Mouse (Mus musculus): ENCODE results near the gene Arhgap45. TPM values are rescaled to one million over a fixed set of nuclear protein-coding genes. Genes with fewer than 3 reads are reported as not detected.
A peak's percentile ranks its signal among the peaks of the same experiment; 100 is the strongest.

Gene Arhgap45
- polyA plus RNA-seq, 1 experiment from 2014 or later = 11.2 TPM

DNA sequence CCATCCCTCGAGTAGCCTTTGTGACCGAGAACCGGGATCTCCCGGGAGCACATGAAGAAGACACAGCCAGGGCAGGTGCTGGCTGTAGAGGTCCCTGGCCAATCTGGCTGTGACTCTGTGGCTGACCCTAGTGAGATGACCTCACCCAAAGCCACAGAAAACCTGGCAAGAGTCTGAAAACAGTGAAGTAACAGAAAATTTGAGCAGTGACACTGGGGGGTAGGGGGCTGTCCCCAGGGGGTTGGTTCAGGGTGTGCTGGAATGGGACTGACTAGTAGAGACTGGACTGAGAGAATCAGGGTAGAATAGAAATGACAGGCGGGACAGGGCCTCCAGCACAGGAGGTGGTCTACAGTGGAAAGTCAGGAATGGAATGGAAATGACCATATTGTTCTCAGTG, 33.2 kb upstream of the Arhgap45 start:
- Histone ChIP-seq H3K36me3 (ENCODE audit: insufficient read depth) (peaks cover 34% of the 10 kb centered on the region), H3K27ac (ENCODE audit: low read depth) (0 out of 2 replicates have a peak overlapping the region, but pooled peaks have one; percentile 99), H3K4me1 (ENCODE audit: insufficient read depth) (peaks cover 23% of the 10 kb centered on the region), H3K4me3 (ENCODE audit: low read depth, low read length) (peak overlapping the region; percentile 85), H3K27me3 (ENCODE audit: insufficient read depth, low read length) (no peaks in the 10 kb centered on the region), H3K9ac (peak overlapping the region; percentile 89), H3K4me2 (peak overlapping the region; percentile 76), H3K9me3 (ENCODE audit: low read depth, low read length) (no peaks in the 10 kb centered on the region)
- DNase-seq (no peak), ATAC-seq (ENCODE audit: insufficient read depth) (no peak)
- no peak for TF ChIP-seq CTCF (IDR thresholded peaks at IDR 0.05; ENCODE audit: low read depth)
- 65% methylated on average over 5 of the region's 5 CpGs for WGBS

DNA sequence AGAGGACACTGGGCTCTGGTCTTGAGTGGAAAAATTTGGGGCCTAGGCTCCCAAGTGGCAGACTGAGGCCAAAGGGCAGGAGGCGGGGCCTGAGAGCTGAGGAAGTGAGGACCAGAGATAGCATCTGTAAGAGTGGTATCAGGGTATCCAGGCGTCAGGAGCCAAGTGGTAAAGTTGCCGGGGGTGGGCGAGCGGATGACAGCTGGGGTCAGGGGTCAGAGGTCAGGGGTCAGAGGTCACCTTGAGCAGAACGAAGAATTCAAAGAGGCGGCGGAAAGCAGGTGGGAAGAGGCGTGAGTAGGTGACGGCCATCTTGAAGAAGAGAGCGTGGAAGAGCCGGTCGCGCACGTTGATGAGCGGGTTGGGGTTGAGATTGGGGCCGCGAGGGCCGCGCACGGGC, 32.8 kb upstream of the Arhgap45 start:
- Histone ChIP-seq H3K9me3 (ENCODE audit: low read depth, low read length) (no peaks in the 10 kb centered on the region), H3K4me3 (ENCODE audit: low read depth, low read length) (peak overlapping the region; percentile 85), H3K9ac (peak overlapping the region; percentile 89), H3K4me1 (ENCODE audit: insufficient read depth) (peaks cover 23% of the 10 kb centered on the region), H3K27ac (ENCODE audit: low read depth) (peak overlapping the region; percentile 99), H3K27me3 (ENCODE audit: insufficient read depth, low read length) (no peaks in the 10 kb centered on the region), H3K4me2 (peak overlapping the region; percentile 76), H3K36me3 (ENCODE audit: insufficient read depth) (peaks cover 29% of the 10 kb centered on the region)
- DNase-seq (peak; percentile 63), ATAC-seq (ENCODE audit: insufficient read depth) (no peak)
- TF ChIP-seq CTCF (IDR thresholded peaks at IDR 0.05; ENCODE audit: low read depth) = no peak
- WGBS = under 1% methylated on average over 21 of the region's 21 CpGs

DNA sequence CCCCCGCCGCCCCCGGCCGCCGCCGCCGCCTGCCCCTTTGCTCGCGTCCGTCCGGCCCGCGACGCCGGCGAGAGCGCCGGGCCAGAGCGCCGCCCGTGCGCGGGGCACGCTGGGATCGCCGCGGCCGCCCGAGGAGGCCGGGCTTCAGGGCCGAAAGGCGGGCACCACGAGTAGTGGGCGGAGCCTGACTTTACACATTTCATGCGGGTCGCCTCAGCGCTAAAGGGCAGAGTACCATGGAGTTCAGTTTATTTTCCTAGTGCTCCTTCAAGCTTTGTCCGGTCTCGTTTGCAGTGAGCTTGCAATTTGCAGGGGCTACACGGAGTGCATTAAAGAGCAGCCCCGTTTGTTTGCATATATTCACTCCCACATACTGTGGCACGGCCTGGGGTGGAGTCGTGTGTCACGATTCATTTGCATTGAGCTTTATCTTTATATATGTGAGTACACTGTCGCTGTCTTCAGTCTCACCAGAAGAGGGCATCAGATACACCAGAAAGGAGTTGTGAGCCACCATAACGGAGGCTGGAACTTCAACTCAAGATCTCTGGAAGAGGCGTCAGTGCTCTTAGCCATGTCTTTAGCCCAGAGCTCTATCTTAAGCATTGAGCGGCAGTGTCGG, 32.1 kb upstream of the Arhgap45 start, which contains the start of gene Tmem259:
Gene Tmem259 (minus strand): TSS at position 136 of the 622 bp plus-strand sequence.
- Histone ChIP-seq H3K27ac (ENCODE audit: low read depth) (peak within 1 kb of the TSS; percentile 99), H3K27me3 (ENCODE audit: insufficient read depth, low read length) (no peaks in the 10 kb centered on the region), H3K36me3 (ENCODE audit: insufficient read depth) (peaks cover 23% of the 10 kb centered on the region), H3K9me3 (ENCODE audit: low read depth, low read length) (no peaks in the 10 kb centered on the region), H3K9ac (peak within 1 kb of the TSS; percentile 89), H3K4me1 (ENCODE audit: insufficient read depth) (peaks cover 26% of the 10 kb centered on the region), H3K4me3 (ENCODE audit: low read depth, low read length) (peak within 1 kb of the TSS; percentile 85), H3K4me2 (peak within 1 kb of the TSS; percentile 76)
- TF ChIP-seq CTCF (IDR thresholded peaks at IDR 0.05; ENCODE audit: low read depth) = peak; percentile 71
- under 1% methylated on average over 49 of the region's 49 CpGs for WGBS
- DNase-seq = peak; percentile 97
- ATAC-seq (ENCODE audit: insufficient read depth) = peak; percentile 67

DNA sequence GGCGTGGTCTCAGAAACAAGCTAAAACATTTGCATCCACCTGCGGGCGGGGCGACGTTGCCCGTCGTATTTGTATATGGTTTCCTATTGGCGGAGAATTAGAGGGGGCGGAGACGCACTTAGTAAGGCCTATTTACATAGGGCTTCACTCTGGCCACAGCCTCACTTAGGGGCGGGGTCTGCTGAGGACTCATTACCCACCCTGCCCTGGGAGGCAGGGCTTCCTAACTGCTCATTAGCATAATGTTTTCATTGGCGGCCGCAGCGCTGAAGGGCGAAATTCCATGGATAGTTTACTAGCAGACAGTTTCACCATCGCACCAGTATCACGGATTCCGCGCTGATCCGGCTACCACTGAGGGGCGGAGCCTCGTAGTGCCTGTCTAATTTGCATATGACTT, 31.6 kb upstream of the Arhgap45 start:
- Histone ChIP-seq H3K9me3 (ENCODE audit: low read depth, low read length) (no peaks in the 10 kb centered on the region), H3K27ac (ENCODE audit: low read depth) (peak overlapping the region; percentile 99), H3K4me3 (ENCODE audit: low read depth, low read length) (peak overlapping the region; percentile 85), H3K27me3 (ENCODE audit: insufficient read depth, low read length) (no peaks in the 10 kb centered on the region), H3K4me2 (peak overlapping the region; percentile 76), H3K9ac (peak overlapping the region; percentile 65), H3K36me3 (ENCODE audit: insufficient read depth) (peaks cover 19% of the 10 kb centered on the region), H3K4me1 (ENCODE audit: insufficient read depth) (peaks cover 31% of the 10 kb centered on the region)
- WGBS = under 1% methylated on average over 22 of the region's 22 CpGs
- DNase-seq (peak; percentile 99), ATAC-seq (ENCODE audit: insufficient read depth) (peak; percentile 92)
- no peak for TF ChIP-seq CTCF (IDR thresholded peaks at IDR 0.05; ENCODE audit: low read depth)

DNA sequence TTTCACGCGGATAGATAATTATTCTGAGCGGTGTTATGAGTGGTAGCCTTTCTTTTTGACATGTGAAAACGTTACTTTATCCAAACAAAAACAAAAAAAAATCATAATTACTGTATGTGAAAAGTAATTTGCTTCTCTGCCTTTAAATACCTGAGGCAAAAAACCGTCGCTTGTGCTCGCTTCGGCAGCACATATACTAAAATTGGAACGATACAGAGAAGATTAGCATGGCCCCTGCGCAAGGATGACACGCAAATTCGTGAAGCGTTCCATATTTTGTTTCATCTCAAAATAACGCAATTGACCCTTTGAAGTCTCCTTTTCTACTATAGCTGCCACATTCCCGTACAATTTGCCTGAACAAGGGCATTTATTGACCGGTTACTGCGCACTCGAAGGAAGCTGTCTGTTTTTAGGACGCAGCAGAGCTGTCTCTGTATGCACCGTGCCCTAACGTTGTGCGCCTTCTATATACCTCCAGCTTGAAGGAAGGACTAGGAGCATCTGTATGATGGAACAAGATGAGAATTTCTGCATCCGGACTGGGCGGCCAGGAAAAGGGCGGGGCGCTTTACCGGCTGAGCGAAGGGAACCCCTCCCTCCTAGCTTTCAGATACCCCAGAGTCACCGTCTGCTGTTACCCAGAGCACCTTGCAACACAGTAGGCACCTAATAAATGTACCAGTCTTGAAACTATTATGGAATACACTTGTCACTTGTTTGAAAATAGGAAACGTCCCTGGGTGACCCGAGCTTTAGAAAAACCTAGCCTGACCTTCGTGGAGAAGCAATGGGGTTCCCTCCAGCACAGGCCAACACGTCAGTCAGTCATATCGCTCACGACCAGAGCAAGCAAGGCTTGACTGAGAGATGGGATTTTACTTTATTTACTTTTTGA, 30.9 kb upstream of the Arhgap45 start:
- Histone ChIP-seq H3K9me3 (ENCODE audit: low read depth, low read length) (no peaks in the 10 kb centered on the region), H3K4me3 (ENCODE audit: low read depth, low read length) (peak overlapping the region; percentile 85), H3K4me2 (peak overlapping the region; percentile 76), H3K27me3 (ENCODE audit: insufficient read depth, low read length) (no peaks in the 10 kb centered on the region), H3K9ac (peak overlapping the region; percentile 65), H3K36me3 (ENCODE audit: insufficient read depth) (peaks cover 12% of the 10 kb centered on the region; the same call in 1 of the 2 replicates), H3K4me1 (ENCODE audit: insufficient read depth) (peaks cover 32% of the 10 kb centered on the region), H3K27ac (ENCODE audit: low read depth) (peak overlapping the region; percentile 99)
- TF ChIP-seq CTCF (IDR thresholded peaks at IDR 0.05; ENCODE audit: low read depth) = no peak
- DNase-seq = peak; percentile 72
- 3% methylated on average over 35 of the region's 35 CpGs for WGBS
- ATAC-seq (ENCODE audit: insufficient read depth) = no peak

DNA sequence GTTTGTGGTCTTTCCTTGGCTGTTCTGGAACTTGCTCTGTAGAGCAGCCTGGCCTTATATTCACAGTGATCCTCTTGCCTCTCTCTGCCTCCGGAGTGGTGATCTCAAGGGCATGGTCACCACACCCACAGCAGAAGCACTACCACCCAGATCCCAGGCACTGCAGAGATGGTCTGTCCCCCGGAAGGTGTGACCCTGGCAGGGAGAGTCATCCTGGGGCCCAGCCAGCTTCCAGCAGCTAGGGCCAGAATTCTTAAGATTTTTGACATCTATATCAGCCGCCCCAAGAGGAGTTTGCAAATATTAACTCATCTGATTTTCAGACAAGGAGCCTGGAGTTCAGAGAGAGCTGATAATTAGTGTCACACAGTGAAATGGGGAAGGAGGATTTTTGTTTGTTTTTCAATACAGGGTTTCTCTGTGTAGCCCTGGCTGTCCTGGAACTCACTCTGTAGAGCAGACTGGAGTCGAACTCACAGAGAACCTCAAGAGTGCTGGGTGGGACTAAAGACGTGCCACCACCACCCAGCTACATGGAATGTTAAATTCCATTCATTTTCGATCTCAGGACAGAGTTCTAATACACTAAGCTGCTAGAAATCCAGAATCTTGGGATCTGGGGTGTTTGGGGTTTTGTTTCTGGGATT, 30.1 kb upstream of the Arhgap45 start:
- DNase-seq = peak; percentile 45
- peak overlapping the region; percentile 65 for H3K9ac ChIP-seq
- 16% methylated on average over 6 of the region's 6 CpGs for WGBS
- H3K9me3 ChIP-seq (ENCODE audit: low read depth, low read length) = 0 out of 2 replicates have a peak, but pooled peaks cover under 1% of the 10 kb centered on the region
- H3K27me3 ChIP-seq (ENCODE audit: insufficient read depth, low read length) = no peaks in the 10 kb centered on the region
- no peak for TF ChIP-seq CTCF (IDR thresholded peaks at IDR 0.05; ENCODE audit: low read depth)
- peak overlapping the region; percentile 99 for H3K27ac ChIP-seq (ENCODE audit: low read depth)
- peak overlapping the region; percentile 85 for H3K4me3 ChIP-seq (ENCODE audit: low read depth, low read length)
- H3K4me1 ChIP-seq (ENCODE audit: insufficient read depth) = peaks cover 32% of the 10 kb centered on the region
- ATAC-seq (ENCODE audit: insufficient read depth) = no peak
- peaks cover 11% of the 10 kb centered on the region; the same call in 1 of the 2 replicates for H3K36me3 ChIP-seq (ENCODE audit: insufficient read depth)
- peak overlapping the region; percentile 76 for H3K4me2 ChIP-seq
